Mouse (Mus musculus) midbrain, embryonic 13.5 days (tissue): ENCODE measurements around the gene Glul. TPM values are rescaled to one million over a fixed set of nuclear protein-coding genes. Genes with fewer than 3 reads are reported as not detected.
A peak's percentile ranks its signal among the peaks of the same experiment; 100 is the strongest.
"Not testable (repeated sequence)": the region's sequence is repeated elsewhere in the genome, so short reads cannot be mapped to it uniquely, and the experiment has no call there.

ENCODE experiments used
- ATAC-seq: fragments of 200-750 bp; cut with Nextera tagmentation; 2 replicates; pipeline ENCODE4 v1.8.0; 2017; ENCODE audit warnings: mild to moderate bottlenecking, moderate TSS enrichment, moderate library complexity
- H3K27ac ChIP-seq: fragments of 300-500 bp; sonication (generic); 2 replicates; pipeline ENCODE4 v1.5.1; 2015; ENCODE audit warnings: inconsistent platforms, mild to moderate bottlenecking, moderate library complexity
- H3K27me3 ChIP-seq: fragments of 300-500 bp; sonication (generic); 2 replicates; pipeline ENCODE4 v1.6.1; 2015; ENCODE audit warnings: mild to moderate bottlenecking, inconsistent platforms
- H3K36me3 ChIP-seq: fragments of 300-500 bp; sonication (generic); 2 replicates; pipeline ENCODE4 v1.6.1; 2015; ENCODE audit warnings: mild to moderate bottlenecking, inconsistent platforms
- H3K4me1 ChIP-seq: fragments of 300-500 bp; sonication (generic); replicated peaks from 2 replicates; pipeline ENCODE4 v1.6.1; 2015; ENCODE audit warnings: inconsistent platforms
- H3K4me2 ChIP-seq: fragments of 300-500 bp; sonication (generic); replicated peaks from 2 replicates; pipeline ENCODE4 v1.6.1; 2015; ENCODE audit warnings: moderate library complexity, mild to moderate bottlenecking, inconsistent platforms
- H3K4me3 ChIP-seq: fragments of 300-500 bp; sonication (generic); replicated peaks from 2 replicates; pipeline ENCODE4 v1.5.1; 2015; ENCODE audit warnings: mild to moderate bottlenecking, inconsistent platforms
- H3K9ac ChIP-seq: fragments of 300-500 bp; sonication (generic); replicated peaks from 2 replicates; pipeline ENCODE4 v1.6.1; 2015; ENCODE audit warnings: mild to moderate bottlenecking, inconsistent platforms
- H3K9me3 ChIP-seq: fragments of 300-500 bp; sonication (generic); 2 replicates; pipeline ENCODE4 v1.6.1; 2016; ENCODE audit warnings: mild to moderate bottlenecking, inconsistent platforms
- WGBS: fragments of 180-500 bp; shearing (Covaris S2); methylation state at CpG from one replicate; pipeline ENCODE4 v1.1.7; 2015; 5-methylcytosine and 5-hydroxymethylcytosine counted together
- polyA plus RNA-seq: library from polyadenylated mRNA; unstranded; fragments of >200 nt; fragmentation: Nextera tagmentation; extraction: Ambion mirVana; gene quantifications from 2 replicates; pipeline ENCODE4 v1.2.1, GENCODE M21; 2015

The Glul gene
- polyA plus RNA-seq: 131 and 132 TPM in 2 replicates

- no peaks in the 10 kb centered on the region for H3K9me3 ChIP-seq
- peaks cover 21% of the 10 kb centered on the region for H3K36me3 ChIP-seq
- H3K27ac ChIP-seq: peak within 1 kb of the TSS; percentile 97
- peak within 1 kb of the TSS; percentile 82 for H3K4me2 ChIP-seq
- peak within 1 kb of the TSS; percentile 94 for H3K9ac ChIP-seq
- peaks cover 8% of the 10 kb centered on the region; the same call in 1 of the 2 replicates for H3K27me3 ChIP-seq
- under 1% methylated on average over 51 of the region's 51 CpGs for WGBS
- peak within 1 kb of the TSS; percentile 78 for H3K4me3 ChIP-seq
- ATAC-seq: peak; percentile 97
- H3K4me1 ChIP-seq: peaks cover 35% of the 10 kb centered on the region
Observed at GRCm38 (mm10) chr1:153899731-153900380, at the start of gene Glul, which contains the start of gene Teddm2. Gene Glul, plus strand, starts transcription at chr1:153899944. Gene Teddm2, minus strand, starts transcription at chr1:153900228.

- not testable (repeated sequence) for H3K9me3 ChIP-seq, H3K36me3 ChIP-seq, H3K9ac ChIP-seq, H3K27me3 ChIP-seq, H3K4me2 ChIP-seq, H3K4me3 ChIP-seq, ATAC-seq, H3K27ac ChIP-seq, H3K4me1 ChIP-seq
- 86% methylated on average over 7 of the region's 7 CpGs for WGBS
Observed at GRCm38 (mm10) chr1:153852696-153853095, 47.0 kb upstream of the Glul start.

GRCm38 (mm10) chr1:153855946-153856345 is 43.8 kb upstream of the Glul start:
- H3K4me1 ChIP-seq: no peaks in the 10 kb centered on the region
- H3K27ac ChIP-seq: no peak overlapping the region
- no peak overlapping the region for H3K9ac ChIP-seq
- H3K27me3 ChIP-seq: no peaks in the 10 kb centered on the region
- no peak overlapping the region for H3K4me3 ChIP-seq
- H3K4me2 ChIP-seq: no peak overlapping the region
- no peaks in the 10 kb centered on the region for H3K36me3 ChIP-seq
- no peak for ATAC-seq
- 76% methylated on average over 8 of the region's 8 CpGs for WGBS
- H3K9me3 ChIP-seq: no peaks in the 10 kb centered on the region

- H3K27ac ChIP-seq: no peak within 1 kb of the TSS
- H3K4me1 ChIP-seq: no peaks in the 10 kb centered on the region
- H3K9me3 ChIP-seq: no peaks in the 10 kb centered on the region
- 91% methylated on average over 6 of the region's 6 CpGs for WGBS
- H3K27me3 ChIP-seq: no peaks in the 10 kb centered on the region
- no peak within 1 kb of the TSS for H3K4me3 ChIP-seq
- H3K36me3 ChIP-seq: no peaks in the 10 kb centered on the region
- no peak within 1 kb of the TSS for H3K9ac ChIP-seq
- H3K4me2 ChIP-seq: no peak within 1 kb of the TSS
- ATAC-seq: no peak
Observed at GRCm38 (mm10) chr1:153874045-153874444, 25.7 kb upstream of the Glul start, which contains the start of gene Teddm1b. Gene Teddm1b, plus strand, starts transcription at chr1:153874345.

GRCm38 (mm10) chr1:153880391-153880790 is 19.4 kb upstream of the Glul start:
- not testable (repeated sequence) for H3K27me3 ChIP-seq, H3K4me3 ChIP-seq, H3K4me2 ChIP-seq, H3K9me3 ChIP-seq, ATAC-seq, H3K36me3 ChIP-seq, H3K9ac ChIP-seq, H3K27ac ChIP-seq, H3K4me1 ChIP-seq
- 96% methylated on average over 17 of the region's 17 CpGs for WGBS

GRCm38 (mm10) chr1:153886024-153886633 is 13.6 kb upstream of the Glul start:
- Histone ChIP-seq H3K4me3 (no peak overlapping the region), H3K36me3 (no peaks in the 10 kb centered on the region), H3K9me3 (no peaks in the 10 kb centered on the region), H3K4me1 (peaks cover 5% of the 10 kb centered on the region), H3K27me3 (no peaks in the 10 kb centered on the region), H3K9ac (no peak overlapping the region; the same call in 1 of the 2 replicates), H3K27ac (no peak overlapping the region), H3K4me2 (no peak overlapping the region)
- ATAC-seq: peak; percentile 69
- 33% methylated on average over 17 of the region's 17 CpGs for WGBS

GRCm38 (mm10) chr1:153890121-153890520 is 9.6 kb upstream of the Glul start:
- Histone ChIP-seq H3K9ac (no peak overlapping the region), H3K4me3 (no peak overlapping the region), H3K4me1 (peaks cover 5% of the 10 kb centered on the region), H3K27me3 (peaks cover 10% of the 10 kb centered on the region), H3K9me3 (no peaks in the 10 kb centered on the region), H3K36me3 (no peaks in the 10 kb centered on the region), H3K27ac (no peak overlapping the region), H3K4me2 (no peak overlapping the region)
- ATAC-seq: no peak
- 95% methylated on average over 10 of the region's 10 CpGs for WGBS

GRCm38 (mm10) chr1:153891442-153891841 is 8.3 kb upstream of the Glul start, which contains the start of gene Teddm1a:
Gene Teddm1a, plus strand, starts transcription at chr1:153891742.
- H3K4me1 ChIP-seq: peaks cover under 1% of the 10 kb centered on the region; the same call in 1 of the 2 replicates
- no peak within 1 kb of the TSS for H3K4me2 ChIP-seq
- no peak within 1 kb of the TSS for H3K27ac ChIP-seq
- 81% methylated on average over 4 of the region's 4 CpGs for WGBS
- H3K36me3 ChIP-seq: no peaks in the 10 kb centered on the region
- H3K4me3 ChIP-seq: no peak within 1 kb of the TSS
- peaks cover 14% of the 10 kb centered on the region for H3K27me3 ChIP-seq
- no peak within 1 kb of the TSS for H3K9ac ChIP-seq
- no peaks in the 10 kb centered on the region for H3K9me3 ChIP-seq
- ATAC-seq: no peak

- WGBS: 69% methylated on average over 2 of the region's 2 CpGs
- Histone ChIP-seq H3K27ac (no peak overlapping the region), H3K4me2 (no peak overlapping the region), H3K9ac (no peak overlapping the region), H3K4me3 (no peak overlapping the region), H3K36me3 (no peaks in the 10 kb centered on the region), H3K27me3 (peaks cover 19% of the 10 kb centered on the region), H3K9me3 (no peaks in the 10 kb centered on the region), H3K4me1 (peaks cover 3% of the 10 kb centered on the region; the same call in 1 of the 2 replicates)
- no peak for ATAC-seq
Observed at GRCm38 (mm10) chr1:153893746-153894145, 6.0 kb upstream of the Glul start.

- no peaks in the 10 kb centered on the region for H3K36me3 ChIP-seq
- no peak overlapping the region for H3K27ac ChIP-seq
- peaks cover 8% of the 10 kb centered on the region for H3K4me1 ChIP-seq
- H3K9me3 ChIP-seq: no peaks in the 10 kb centered on the region
- no peak overlapping the region for H3K4me2 ChIP-seq
- 69% methylated on average over 8 of the region's 8 CpGs for WGBS
- no peak overlapping the region for H3K9ac ChIP-seq
- no peak for ATAC-seq
- H3K27me3 ChIP-seq: peaks cover 19% of the 10 kb centered on the region
- H3K4me3 ChIP-seq: no peak overlapping the region
Observed at GRCm38 (mm10) chr1:153894201-153894893, 5.4 kb upstream of the Glul start.

- Histone ChIP-seq H3K9ac (no peak overlapping the region), H3K4me2 (no peak overlapping the region), H3K4me3 (no peak overlapping the region), H3K27me3 (peaks cover 19% of the 10 kb centered on the region), H3K9me3 (no peaks in the 10 kb centered on the region), H3K36me3 (no peaks in the 10 kb centered on the region), H3K4me1 (peaks cover 8% of the 10 kb centered on the region), H3K27ac (no peak overlapping the region)
- ATAC-seq: no peak
- 35% methylated on average over 5 of the region's 5 CpGs for WGBS
Observed at GRCm38 (mm10) chr1:153894979-153895378, 4.8 kb upstream of the Glul start.

- no peak for ATAC-seq
- Histone ChIP-seq H3K4me1 (peaks cover 22% of the 10 kb centered on the region), H3K27me3 (peaks cover 19% of the 10 kb centered on the region), H3K27ac (no peak overlapping the region), H3K36me3 (no peaks in the 10 kb centered on the region), H3K4me3 (no peak overlapping the region), H3K4me2 (no peak overlapping the region), H3K9me3 (no peaks in the 10 kb centered on the region), H3K9ac (no peak overlapping the region)
- WGBS: 85% methylated on average over 8 of the region's 8 CpGs
Observed at GRCm38 (mm10) chr1:153897196-153897595, 2.5 kb upstream of the Glul start.
